Mouse (Mus musculus): ENCODE results near the gene Arsb. TPM values are rescaled to one million over a fixed set of nuclear protein-coding genes. Genes with fewer than 3 reads are reported as not detected.

The Arsb gene
- total and polyA plus RNA-seq, 3 experiments, result 0.01 to 0.05 TPM; not detected in 1

DNA sequence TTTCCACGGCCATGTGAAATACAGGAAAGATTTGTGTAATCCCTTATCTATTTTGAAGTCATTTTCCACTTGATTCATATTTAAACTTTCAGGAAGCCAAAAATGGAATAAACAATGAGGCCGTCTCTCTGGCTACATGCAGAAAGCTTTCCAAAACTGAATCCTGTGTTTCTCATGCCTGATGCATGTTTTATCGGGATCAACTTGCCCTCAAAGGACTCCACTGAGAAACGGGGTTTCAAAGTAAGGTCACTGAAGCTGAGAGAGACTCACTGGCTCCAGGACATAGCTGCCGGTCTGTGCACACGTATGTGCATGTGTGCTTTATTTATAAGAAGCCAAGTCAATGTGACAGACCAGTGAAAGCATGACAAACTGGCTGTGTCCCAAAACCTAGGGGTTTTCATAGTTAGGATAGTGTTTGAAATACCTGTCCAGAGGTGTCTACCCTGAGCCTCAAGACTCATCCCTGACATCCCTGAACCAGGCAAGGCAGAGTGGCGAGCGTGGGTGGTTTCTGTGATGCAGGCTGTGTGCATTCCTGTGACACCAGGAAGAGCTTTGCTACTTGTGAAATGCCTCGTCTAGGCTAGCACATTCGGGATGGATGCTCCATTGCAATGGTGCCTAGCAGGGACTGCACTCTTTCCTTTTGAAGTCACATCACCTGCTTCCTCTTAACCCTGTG is 75.5 kb downstream of the Arsb start:
- no peaks in the 10 kb centered on the region for H3K27me3 ChIP-seq (ENCODE audit: insufficient read depth, low read length)
- H3K4me3 ChIP-seq (ENCODE audit: low read depth, low read length), result no peak overlapping the region
- DNase-seq (ENCODE audit: low spot score), result no peak
- TF ChIP-seq GATA2 (IDR thresholded peaks at IDR 0.05; ENCODE audit: borderline replicate concordance, low read depth, low read length), result no peak
- H3K36me3 ChIP-seq (replicated peaks), result no peaks in the 10 kb centered on the region
- no peak for ATAC-seq (ENCODE audit: extremely low read depth, insufficient number of reproducible peaks, low FRiP score, poor library complexity, severe bottlenecking)
- H3K9me3 ChIP-seq (replicated peaks), result no peaks in the 10 kb centered on the region
- no peaks in the 10 kb centered on the region for H3K4me1 ChIP-seq (ENCODE audit: insufficient read depth, low read depth, low read length)

DNA sequence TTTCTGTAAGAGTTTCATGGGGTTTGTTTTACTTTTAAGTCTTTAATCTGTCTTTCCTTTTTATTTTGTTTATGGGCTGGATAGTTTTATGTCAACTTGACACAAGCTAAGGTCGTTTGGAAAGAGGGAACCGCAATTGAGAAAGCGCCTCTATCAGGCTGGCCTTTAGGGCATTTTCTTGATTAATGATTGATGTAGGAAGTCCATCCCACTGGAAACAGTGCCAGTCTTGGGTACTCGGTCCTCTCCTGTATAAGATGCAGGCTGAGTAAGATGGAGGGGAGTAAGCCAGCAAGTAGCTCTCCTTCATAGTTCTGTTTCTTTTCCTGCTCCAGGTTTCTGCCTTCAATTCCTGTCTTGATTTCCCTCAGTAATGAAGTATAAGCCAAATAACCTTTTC is 76.2 kb downstream of the Arsb start:
- TF ChIP-seq TAL1 (conservative IDR thresholded peaks at IDR 0.05; ENCODE audit: low read depth, low read length), result no peak
- TF ChIP-seq POLR2AphosphoS5 (IDR thresholded peaks at IDR 0.05; ENCODE audit: insufficient replicate concordance, low read depth, low read length), result no peak
- TF ChIP-seq CTCF (IDR thresholded peaks at IDR 0.05; ENCODE audit: low read depth, low read length), result no peak
- TF ChIP-seq GATA2 (IDR thresholded peaks at IDR 0.05; ENCODE audit: borderline replicate concordance, low read depth, low read length), result no peak
- TF ChIP-seq GATA1 (IDR thresholded peaks at IDR 0.05; ENCODE audit: borderline replicate concordance, low read length), result no peak
- no peak for DNase-seq (ENCODE audit: low spot score)
- Histone ChIP-seq H3K4me3 (ENCODE audit: low read depth, low read length) (no peak overlapping the region), H3K9me3 (replicated peaks) (no peaks in the 10 kb centered on the region), H3K27me3 (ENCODE audit: insufficient read depth, low read length) (no peaks in the 10 kb centered on the region), H3K36me3 (replicated peaks) (no peaks in the 10 kb centered on the region), H3K4me1 (ENCODE audit: insufficient read depth, low read depth, low read length) (no peaks in the 10 kb centered on the region)
- ATAC-seq (ENCODE audit: extremely low read depth, insufficient number of reproducible peaks, low FRiP score, poor library complexity, severe bottlenecking), result no peak

DNA sequence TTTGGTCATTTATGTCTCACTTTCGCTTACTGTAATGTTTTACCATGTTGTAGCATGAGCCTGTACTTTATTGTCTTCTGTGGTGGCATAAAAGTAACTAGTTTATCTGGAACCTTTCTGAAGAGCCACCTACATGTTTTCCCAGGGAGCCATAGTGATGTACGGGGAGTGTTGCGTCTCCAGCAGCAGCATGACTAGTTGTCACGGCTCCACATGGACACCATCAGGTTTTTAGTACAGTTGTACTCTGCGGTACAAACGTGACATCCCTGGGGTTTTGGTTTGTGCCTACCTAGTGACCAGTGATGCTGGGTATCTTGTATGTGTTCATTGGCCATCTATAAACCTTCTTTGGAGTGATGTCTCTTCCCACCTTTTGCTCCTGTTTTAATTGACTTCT is 77.2 kb downstream of the Arsb start:
- TF ChIP-seq CTCF (IDR thresholded peaks at IDR 0.05; ENCODE audit: low read depth, low read length) (no peak), GATA2 (IDR thresholded peaks at IDR 0.05; ENCODE audit: borderline replicate concordance, low read depth, low read length) (no peak), GATA1 (IDR thresholded peaks at IDR 0.05; ENCODE audit: borderline replicate concordance, low read length) (no peak), TAL1 (conservative IDR thresholded peaks at IDR 0.05; ENCODE audit: low read depth, low read length) (no peak), POLR2AphosphoS5 (IDR thresholded peaks at IDR 0.05; ENCODE audit: insufficient replicate concordance, low read depth, low read length) (no peak)
- Histone ChIP-seq H3K4me1 (ENCODE audit: insufficient read depth, low read depth, low read length) (no peaks in the 10 kb centered on the region), H3K36me3 (replicated peaks) (no peaks in the 10 kb centered on the region), H3K27me3 (ENCODE audit: insufficient read depth, low read length) (no peaks in the 10 kb centered on the region), H3K9me3 (replicated peaks) (no peaks in the 10 kb centered on the region), H3K4me3 (ENCODE audit: low read depth, low read length) (no peak overlapping the region)
- ATAC-seq (ENCODE audit: extremely low read depth, insufficient number of reproducible peaks, low FRiP score, poor library complexity, severe bottlenecking) (no peak), DNase-seq (ENCODE audit: low spot score) (no peak)

DNA sequence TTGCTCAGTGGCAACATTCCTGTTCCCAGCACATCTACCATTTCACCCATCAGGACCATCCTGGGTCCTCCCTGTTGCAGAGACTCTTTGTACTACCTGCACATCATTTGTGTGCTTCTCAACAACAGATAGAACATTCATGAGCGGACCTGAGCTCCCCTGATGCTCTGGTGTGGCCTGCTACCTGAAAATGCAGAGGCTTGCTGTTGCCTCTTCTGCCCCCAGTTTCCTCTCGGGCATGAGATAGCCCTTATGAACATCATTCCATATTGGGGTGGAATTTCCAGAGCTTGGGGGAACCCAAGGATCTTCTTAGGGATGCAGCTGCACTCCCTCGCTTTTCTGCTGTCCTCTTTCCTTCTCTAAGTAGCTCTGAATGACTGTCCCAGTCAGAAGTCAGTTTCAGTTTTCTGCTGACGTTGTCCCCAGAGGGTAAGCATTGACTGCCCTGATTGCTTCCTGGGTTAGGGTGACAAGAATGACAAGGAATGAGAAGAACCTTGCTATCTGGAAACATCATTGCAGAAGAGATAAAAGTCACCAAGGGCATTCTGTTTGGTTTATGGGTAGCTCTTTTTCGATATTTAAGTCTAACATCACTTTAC is 78.4 kb downstream of the Arsb start:
- H3K4me1 ChIP-seq (ENCODE audit: insufficient read depth, low read depth, low read length), result no peaks in the 10 kb centered on the region
- TF ChIP-seq GATA2 (IDR thresholded peaks at IDR 0.05; ENCODE audit: borderline replicate concordance, low read depth, low read length), result no peak
- TF ChIP-seq GATA1 (IDR thresholded peaks at IDR 0.05; ENCODE audit: borderline replicate concordance, low read length), result no peak
- no peak for TF ChIP-seq POLR2AphosphoS5 (IDR thresholded peaks at IDR 0.05; ENCODE audit: insufficient replicate concordance, low read depth, low read length)
- no peak for TF ChIP-seq CTCF (IDR thresholded peaks at IDR 0.05; ENCODE audit: low read depth, low read length)
- no peak for TF ChIP-seq TAL1 (conservative IDR thresholded peaks at IDR 0.05; ENCODE audit: low read depth, low read length)
- DNase-seq (ENCODE audit: low spot score), result no peak
- no peak overlapping the region for H3K4me3 ChIP-seq (ENCODE audit: low read depth, low read length)
- ATAC-seq (ENCODE audit: extremely low read depth, insufficient number of reproducible peaks, low FRiP score, poor library complexity, severe bottlenecking), result no peak
- no peaks in the 10 kb centered on the region for H3K9me3 ChIP-seq (replicated peaks)
- H3K36me3 ChIP-seq (replicated peaks), result no peaks in the 10 kb centered on the region
- peaks cover 2% of the 10 kb centered on the region; the same call in 1 of the 2 replicates for H3K27me3 ChIP-seq (ENCODE audit: insufficient read depth, low read length)

DNA sequence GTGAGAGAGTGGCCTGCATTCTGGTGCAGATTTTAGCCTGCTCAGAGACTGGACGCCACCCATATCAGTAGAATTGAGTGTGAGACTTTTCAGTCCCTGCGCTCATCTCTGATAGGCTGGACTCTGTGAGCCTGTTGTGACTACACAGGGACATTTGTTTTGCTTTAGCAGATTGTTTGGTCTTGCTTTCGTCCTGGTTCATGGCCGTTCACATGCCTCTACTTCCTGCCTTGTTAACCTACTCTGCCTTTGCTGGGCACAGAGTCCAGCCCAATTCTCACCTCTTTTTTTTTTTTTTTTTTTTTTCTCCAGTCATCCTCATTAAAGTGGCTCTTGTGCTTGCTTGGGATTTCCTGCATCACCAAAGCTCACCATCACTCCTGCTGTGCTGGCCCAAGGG is 79.2 kb downstream of the Arsb start:
- no peaks in the 10 kb centered on the region for H3K4me1 ChIP-seq (ENCODE audit: insufficient read depth, low read depth, low read length)
- DNase-seq (ENCODE audit: low spot score) (no peak), ATAC-seq (ENCODE audit: extremely low read depth, insufficient number of reproducible peaks, low FRiP score, poor library complexity, severe bottlenecking) (no peak)
- H3K9me3 ChIP-seq (replicated peaks), result no peaks in the 10 kb centered on the region
- TF ChIP-seq GATA1 (IDR thresholded peaks at IDR 0.05; ENCODE audit: borderline replicate concordance, low read length) (no peak), GATA2 (IDR thresholded peaks at IDR 0.05; ENCODE audit: borderline replicate concordance, low read depth, low read length) (no peak), CTCF (IDR thresholded peaks at IDR 0.05; ENCODE audit: low read depth, low read length) (no peak), TAL1 (conservative IDR thresholded peaks at IDR 0.05; ENCODE audit: low read depth, low read length) (no peak), POLR2AphosphoS5 (IDR thresholded peaks at IDR 0.05; ENCODE audit: insufficient replicate concordance, low read depth, low read length) (no peak)
- peaks cover 2% of the 10 kb centered on the region; the same call in 1 of the 2 replicates for H3K27me3 ChIP-seq (ENCODE audit: insufficient read depth, low read length)
- H3K4me3 ChIP-seq (ENCODE audit: low read depth, low read length), result no peak overlapping the region
- no peaks in the 10 kb centered on the region for H3K36me3 ChIP-seq (replicated peaks)

DNA sequence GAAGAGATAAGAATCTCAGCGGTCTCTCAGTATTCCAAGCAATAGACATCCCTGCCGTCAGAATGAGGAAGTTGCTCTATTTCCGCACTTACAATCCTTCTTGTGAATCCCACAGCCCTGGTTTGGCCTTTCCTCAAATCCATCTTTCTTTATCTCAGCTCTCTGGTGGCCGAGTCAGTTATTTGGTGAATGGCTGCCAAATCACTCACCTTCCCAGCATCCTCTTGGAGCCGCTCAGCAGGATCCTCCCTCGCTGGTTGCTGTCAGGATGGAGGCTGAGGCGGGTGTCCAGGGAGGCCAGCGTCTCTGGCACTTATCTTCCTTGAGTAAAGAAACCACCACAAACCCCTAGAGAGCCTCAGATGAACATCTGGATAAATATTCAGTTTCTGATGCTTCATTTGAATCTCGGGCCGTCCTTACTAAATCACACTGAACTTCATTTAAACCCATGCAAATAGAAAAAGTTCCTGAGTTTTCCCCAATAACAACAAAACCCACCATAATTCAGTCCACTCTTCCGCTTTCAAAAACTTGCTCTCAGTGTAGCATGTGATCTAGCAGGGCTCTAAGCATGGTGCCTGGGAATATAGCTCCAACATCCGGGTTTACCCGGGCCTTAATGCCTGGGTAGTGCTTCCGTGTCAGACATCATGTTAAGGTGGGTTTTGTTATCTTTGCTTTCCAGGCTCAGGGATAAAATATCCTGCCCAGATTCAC is 81.1 kb downstream of the Arsb start:
- Histone ChIP-seq H3K4me3 (ENCODE audit: low read depth, low read length) (no peak overlapping the region), H3K36me3 (replicated peaks) (no peaks in the 10 kb centered on the region), H3K9me3 (replicated peaks) (no peaks in the 10 kb centered on the region), H3K4me1 (ENCODE audit: insufficient read depth, low read depth, low read length) (no peaks in the 10 kb centered on the region), H3K27me3 (ENCODE audit: insufficient read depth, low read length) (peaks cover 2% of the 10 kb centered on the region; the same call in 1 of the 2 replicates)
- TF ChIP-seq CTCF (IDR thresholded peaks at IDR 0.05; ENCODE audit: low read depth, low read length), result no peak
- TF ChIP-seq POLR2AphosphoS5 (IDR thresholded peaks at IDR 0.05; ENCODE audit: insufficient replicate concordance, low read depth, low read length), result no peak
- no peak for TF ChIP-seq GATA2 (IDR thresholded peaks at IDR 0.05; ENCODE audit: borderline replicate concordance, low read depth, low read length)
- TF ChIP-seq TAL1 (conservative IDR thresholded peaks at IDR 0.05; ENCODE audit: low read depth, low read length), result no peak
- no peak for TF ChIP-seq GATA1 (IDR thresholded peaks at IDR 0.05; ENCODE audit: borderline replicate concordance, low read length)
- DNase-seq (ENCODE audit: low spot score) (no peak), ATAC-seq (ENCODE audit: extremely low read depth, insufficient number of reproducible peaks, low FRiP score, poor library complexity, severe bottlenecking) (no peak)

All from G1E (cell line).